Mouse (Mus musculus) heart, postnatal 0 days (tissue): ENCODE results near the gene Ropn1. TPM values are rescaled to one million over a fixed set of nuclear protein-coding genes. Genes with fewer than 3 reads are reported as not detected.

Experiments used
- ATAC-seq: fragments of 200-750 bp; cut with Nextera tagmentation; 2 replicates; pipeline ENCODE4 v1.8.0; 2017; ENCODE audit warnings: low read depth, moderate number of reproducible peaks, moderate library complexity; ENCODE audit not compliant: insufficient read depth
- DNase-seq: peaks from one replicate; pipeline ENCODE4 v3.0.0-alpha.2; 2016; ENCODE audit warnings: low spot score
- H3K27ac ChIP-seq: fragments of 300-500 bp; sonication (generic); 2 replicates; pipeline ENCODE4 v1.5.1; 2014; ENCODE audit warnings: low read depth, mild to moderate bottlenecking
- H3K27me3 ChIP-seq: fragments of 300-500 bp; sonication (generic); 2 replicates; pipeline ENCODE4 v1.6.1; 2014; ENCODE audit warnings: low read length, mixed read lengths; ENCODE audit not compliant: control insufficient read depth, insufficient read depth
- H3K36me3 ChIP-seq: fragments of 300-500 bp; sonication (generic); replicated peaks from 2 replicates; pipeline ENCODE4 v1.6.1; 2014; ENCODE audit warnings: low read length, mixed read lengths; ENCODE audit not compliant: control insufficient read depth, insufficient read depth
- H3K4me1 ChIP-seq: fragments of 300-500 bp; sonication (generic); 2 replicates; pipeline ENCODE4 v1.6.1; 2014; ENCODE audit warnings: antibody characterized with exemption; ENCODE audit not compliant: control insufficient read depth, insufficient read depth
- H3K4me2 ChIP-seq: fragments of 300-500 bp; sonication (generic); 2 replicates; pipeline ENCODE4 v1.6.1; 2014; ENCODE audit warnings: low read depth, mild to moderate bottlenecking, low read length, moderate library complexity
- H3K4me3 ChIP-seq: fragments of 300-500 bp; sonication (generic); 2 replicates; pipeline ENCODE4 v1.5.1; 2014; ENCODE audit warnings: low read depth, low read length
- H3K9ac ChIP-seq: fragments of 300-500 bp; sonication (generic); replicated peaks from 2 replicates; pipeline ENCODE4 v1.6.1; 2014; ENCODE audit warnings: low read depth, low read length, mixed read lengths
- H3K9me3 ChIP-seq: fragments of 300-500 bp; sonication (generic); replicated peaks from 2 replicates; pipeline ENCODE4 v1.6.1; 2016; ENCODE audit warnings: low read length; ENCODE audit not compliant: control insufficient read depth
- CTCF ChIP-seq: IDR thresholded peaks from 2 replicates; pipeline ENCODE4 v1.5.1; 2016; ENCODE audit warnings: antibody characterized with exemption, control low read depth, low read depth
- EP300 ChIP-seq: IDR thresholded peaks from 2 replicates; pipeline ENCODE4 v1.6.1; 2016; ENCODE audit warnings: antibody characterized with exemption, low read depth
- WGBS: fragments of 180-500 bp; shearing (Covaris S2); extraction: QIAGEN DNeasy Blood & Tissue Kit; methylation state at CpG from one replicate; pipeline ENCODE4 v1.1.7; 2014; 5-methylcytosine and 5-hydroxymethylcytosine counted together
- polyA plus RNA-seq: library from polyadenylated mRNA; unstranded; fragments of >200 nt; fragmentation: Nextera tagmentation; extraction: Ambion mirVana; gene quantifications from 2 replicates; pipeline ENCODE4 v1.2.1, GENCODE M21; 2015
- total RNA-seq: library from RNA; depleted of rRNA; stranded (reverse); fragments of >200 nt; gene quantifications from 2 replicates; pipeline ENCODE4 v1.2.3, GENCODE M21; 2014; ENCODE audit warnings: low replicate concordance

Gene Ropn1
- total and polyA plus RNA-seq, 2 experiments from 2014 or later: 2.0 to 14.0 TPM

- DNase-seq: no peak
- H3K9me3 ChIP-seq: no peaks in the 10 kb centered on the region
- TF ChIP-seq CTCF (no peak), EP300 (no peak)
- WGBS: 25% methylated on average over 5 of the region's 5 CpGs
- peak overlapping the region; percentile 37 for H3K4me3 ChIP-seq
- no peak overlapping the region for H3K27ac ChIP-seq
- H3K27me3 ChIP-seq: no peaks in the 10 kb centered on the region
- ATAC-seq: no peak
- H3K9ac ChIP-seq: no peak overlapping the region
- peak overlapping the region; percentile 61 for H3K4me2 ChIP-seq
- H3K4me1 ChIP-seq: peaks cover 4% of the 10 kb centered on the region; the same call in 1 of the 2 replicates
- H3K36me3 ChIP-seq: no peaks in the 10 kb centered on the region
Observed at GRCm38 (mm10) chr16:34657983-34658382, 8.3 kb downstream of the Ropn1 start.

GRCm38 (mm10) chr16:34658388-34658787 is 8.7 kb downstream of the Ropn1 start:
- H3K9ac ChIP-seq: no peak overlapping the region
- peak; percentile 26 for DNase-seq
- H3K4me1 ChIP-seq: peaks cover 4% of the 10 kb centered on the region; the same call in 1 of the 2 replicates
- ATAC-seq: no peak
- no peak overlapping the region for H3K27ac ChIP-seq
- no peaks in the 10 kb centered on the region for H3K36me3 ChIP-seq
- H3K9me3 ChIP-seq: no peaks in the 10 kb centered on the region
- 41% methylated on average over 11 of the region's 11 CpGs for WGBS
- TF ChIP-seq EP300 (no peak), CTCF (no peak)
- no peaks in the 10 kb centered on the region for H3K27me3 ChIP-seq
- H3K4me2 ChIP-seq: peak overlapping the region; percentile 61
- peak overlapping the region; percentile 37; the same call in 1 of the 2 replicates for H3K4me3 ChIP-seq

- 80% methylated on average over 3 of the region's 3 CpGs for WGBS
- Histone ChIP-seq H3K36me3 (no peaks in the 10 kb centered on the region), H3K4me1 (no peaks in the 10 kb centered on the region), H3K27me3 (peaks cover 11% of the 10 kb centered on the region; the same call in 1 of the 2 replicates), H3K27ac (no peak overlapping the region), H3K4me3 (no peak overlapping the region), H3K9ac (no peak overlapping the region), H3K4me2 (no peak overlapping the region), H3K9me3 (no peaks in the 10 kb centered on the region)
- DNase-seq (no peak), ATAC-seq (no peak)
- TF ChIP-seq CTCF (no peak), EP300 (no peak)
Observed at GRCm38 (mm10) chr16:34664553-34664952, 14.8 kb downstream of the Ropn1 start.

DNA sequence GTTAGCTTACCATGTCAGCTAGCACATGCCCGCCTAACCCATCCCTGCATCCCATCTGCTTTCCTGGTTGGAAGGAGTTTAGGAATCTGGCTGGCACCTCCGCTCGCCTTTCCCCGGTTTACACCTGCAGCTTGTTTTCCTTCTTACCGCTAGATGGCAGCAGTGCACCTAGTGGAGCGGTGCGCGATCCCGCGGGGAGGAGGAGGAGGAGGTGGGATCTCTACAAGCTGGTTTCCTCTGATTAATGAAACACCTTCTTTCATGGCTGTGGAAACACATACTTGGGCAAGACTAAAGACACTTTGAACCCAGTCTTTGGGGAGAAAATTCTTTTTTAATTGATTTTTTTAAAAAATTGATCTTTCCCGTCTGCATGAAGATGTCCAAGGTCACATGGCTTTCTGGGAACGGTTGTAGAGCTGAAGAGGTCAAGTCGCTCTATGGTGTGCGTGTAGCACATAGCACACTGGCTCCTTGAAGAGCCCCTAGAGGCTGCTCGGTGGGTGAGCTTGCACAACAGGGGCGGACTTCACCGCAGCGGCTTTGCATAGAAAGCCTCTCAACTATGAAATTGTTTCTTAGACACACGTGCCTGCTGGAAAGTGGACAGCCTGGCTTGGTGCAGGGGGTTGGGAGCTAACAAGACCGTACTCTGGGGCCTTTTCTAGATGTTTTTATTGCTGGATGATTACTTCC is 17.5 kb downstream of the Ropn1 start:
- Histone ChIP-seq H3K4me3 (no peak overlapping the region; the same call in 1 of the 2 replicates), H3K9ac (no peak overlapping the region), H3K27ac (no peak overlapping the region), H3K27me3 (peaks cover 11% of the 10 kb centered on the region; the same call in 1 of the 2 replicates), H3K9me3 (no peaks in the 10 kb centered on the region), H3K4me2 (peak overlapping the region; percentile 38), H3K4me1 (peaks cover 17% of the 10 kb centered on the region), H3K36me3 (no peaks in the 10 kb centered on the region)
- DNase-seq (peak; percentile 78), ATAC-seq (peak; percentile 76)
- 9% methylated on average over 20 of the region's 20 CpGs for WGBS
- TF ChIP-seq CTCF (peak; percentile 98), EP300 (no peak)

DNA sequence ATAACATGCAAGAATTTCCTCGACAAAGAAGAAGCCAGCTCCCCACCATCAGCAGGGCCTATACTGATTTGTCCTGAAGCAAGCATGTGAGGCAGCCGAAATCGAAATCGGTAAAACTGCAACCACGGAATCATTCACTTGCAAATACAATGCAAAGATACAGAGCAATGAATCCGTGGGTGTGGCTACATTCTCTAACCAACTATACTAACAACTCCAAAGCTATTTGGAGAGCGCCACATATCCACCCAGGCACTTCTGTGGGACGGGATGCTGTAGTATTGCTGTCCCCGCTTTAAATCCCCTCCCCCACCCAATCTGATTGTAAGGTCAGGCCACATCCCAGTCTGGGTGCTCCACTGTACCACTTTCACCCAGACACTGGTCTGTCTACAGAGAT is 18.6 kb downstream of the Ropn1 start:
- DNase-seq: no peak
- H3K36me3 ChIP-seq: no peaks in the 10 kb centered on the region
- no peak overlapping the region for H3K4me2 ChIP-seq
- no peak for TF ChIP-seq CTCF
- no peak for TF ChIP-seq EP300
- H3K9me3 ChIP-seq: no peaks in the 10 kb centered on the region
- no peak overlapping the region for H3K9ac ChIP-seq
- H3K4me1 ChIP-seq: peaks cover 21% of the 10 kb centered on the region
- H3K27ac ChIP-seq: no peak overlapping the region
- no peak for ATAC-seq
- H3K27me3 ChIP-seq: peaks cover 11% of the 10 kb centered on the region; the same call in 1 of the 2 replicates
- no peak overlapping the region for H3K4me3 ChIP-seq
- 70% methylated on average over 9 of the region's 9 CpGs for WGBS
